Mouse (Mus musculus) layer of hippocampus, adult 18-20 months (tissue): ENCODE measurements around the gene Olfr1116. TPM values are rescaled to one million over a fixed set of nuclear protein-coding genes. Genes with fewer than 3 reads are reported as not detected.
"Not testable (repeated sequence)": the region's sequence is repeated elsewhere in the genome, so short reads cannot be mapped to it uniquely, and the experiment has no call there.

ENCODE experiments used
- DNase-seq, 2 experiments: peaks; one replicate each; pipeline ENCODE4 v3.0.0; 2022; ENCODE audit warnings: low spot score in 2 of 2
- long read RNA-seq: library from polyadenylated mRNA; stranded (forward); transcript quantifications from one replicate; pipeline ENCODE4 v2.0.0, GENCODE M21; 2021
- microRNA-seq, 2 experiments: library from miRNA; unstranded; fragments of <30 nt; microRNA quantifications; one replicate each; pipeline ENCODE4 v1.2.0; 2021
- total RNA-seq, 2 experiments: library from RNA; stranded (reverse); gene quantifications; 2 replicates each; pipeline ENCODE4 v1.2.3; 2021

The Olfr1116 gene
- not detected for total RNA-seq
- long read RNA-seq = 0 reads

- no peak for DNase-seq
These were observed at the start of gene Olfr1116 for GRCm38 (mm10) chr2:87267234-87267633. TSS of gene Olfr1116 (plus strand) at chr2:87267534.

- DNase-seq = no peak
These were observed 19.6 kb upstream of the Olfr1116 start, which contains the start of gene Olfr1115 for GRCm38 (mm10) chr2:87247713-87248112. TSS of gene Olfr1115 (plus strand) at chr2:87248013.

- DNase-seq = not testable (repeated sequence)
These were observed 26.6 kb downstream of the Olfr1116 start for GRCm38 (mm10) chr2:87293977-87294376.

DNA sequence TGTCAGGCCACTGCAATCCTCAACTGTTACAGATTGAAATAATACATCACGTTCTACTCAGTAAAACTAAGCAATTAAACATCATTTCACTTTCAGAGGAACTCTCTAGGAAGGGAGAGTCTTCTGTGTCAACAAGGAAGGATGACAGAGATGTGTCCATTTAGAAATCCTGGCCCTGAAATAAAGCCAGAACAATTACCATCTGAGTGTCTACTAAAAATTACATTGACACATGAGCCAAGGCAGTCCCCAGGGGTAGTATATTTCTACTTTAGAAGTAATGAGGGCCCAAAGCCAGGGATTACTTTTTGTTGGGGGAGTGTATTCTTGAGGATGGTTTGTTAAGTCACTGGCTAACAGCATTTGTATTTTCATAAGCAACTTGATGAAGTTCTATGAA lies 39.9 kb downstream of the Olfr1116 start, which contains the start of gene Olfr1118:
Gene Olfr1118, plus strand, starts transcription at position 301 of the 400 bp plus-strand sequence.
- DNase-seq = no peak

Small RNA genes within 50 kb of the gene (microRNA-seq; reads per million reads assigned to microRNA genes)
- gene Gm27438 = 0 reads per million in 2 experiments

Other genes with a start within 250 kb of the Olfr1116 start
- not detected for gene Olfr1104, start 240.5 kb upstream of the Olfr1116 start, total RNA-seq
- gene Olfr1105, start 231.0 kb upstream of the Olfr1116 start, total RNA-seq = not detected
- gene Olfr1106, start 215.3 kb upstream of the Olfr1116 start, total RNA-seq = not detected
- not detected for gene Olfr1107, start 191.7 kb upstream of the Olfr1116 start, total RNA-seq
- gene Olfr1109, start 171.5 kb upstream of the Olfr1116 start, total RNA-seq = not detected
- not detected for gene Olfr259, start 153.0 kb upstream of the Olfr1116 start, total RNA-seq
- not detected for gene Olfr1110, start 127.2 kb upstream of the Olfr1116 start, total RNA-seq
- gene Olfr1111, start 114.9 kb upstream of the Olfr1116 start, total RNA-seq = not detected
- not detected for gene Olfr1112, start 79.7 kb upstream of the Olfr1116 start, total RNA-seq
- gene Olfr1113, start 58.6 kb upstream of the Olfr1116 start, total RNA-seq = not detected
- gene Olfr1115, start 19.5 kb upstream of the Olfr1116 start, total RNA-seq = not detected
- not detected for gene Olfr1118, start 40.0 kb downstream of the Olfr1116 start, total RNA-seq
- not detected for gene Olfr1120, start 87.3 kb downstream of the Olfr1116 start, total RNA-seq
- not detected for gene Olfr1121, start 102.4 kb downstream of the Olfr1116 start, total RNA-seq
- gene Olfr1122, start 118.3 kb downstream of the Olfr1116 start, total RNA-seq = not detected
- gene Olfr1123, start 149.1 kb downstream of the Olfr1116 start, total RNA-seq = not detected
- not detected for gene Olfr1124, start 162.7 kb downstream of the Olfr1116 start, total RNA-seq
- not detected for gene Olfr1126, start 186.4 kb downstream of the Olfr1116 start, total RNA-seq
- gene Pramel7, start 229.6 kb downstream of the Olfr1116 start, total RNA-seq = not detected
- gene Pramel6, start 239.0 kb downstream of the Olfr1116 start, total RNA-seq = not detected